Mouse (Mus musculus) heart, postnatal 36 days (tissue): ENCODE measurements around the gene Vim. TPM values are rescaled to one million over a fixed set of nuclear protein-coding genes. Genes with fewer than 3 reads are reported as not detected.
"Not testable (repeated sequence)": the region's sequence is repeated elsewhere in the genome, so short reads cannot be mapped to it uniquely, and the experiment has no call there.

Source experiments
- DNase-seq, 2 experiments: peaks; one replicate each; pipeline ENCODE4 v3.0.0; 2021 to 2022
- intact Hi-C: fragments of 180-260 bp; cut with DNase I; formaldehyde crosslinking; loops from one replicate; pipeline ENCODE4 v1.15.1; 2025
- total RNA-seq, 2 experiments: library from RNA; stranded (reverse); gene quantifications; 2 replicates each; pipeline ENCODE4 v1.2.3; 2021

Gene Vim
- total RNA-seq, 2 experiments from 2014 or later = 352 to 374 TPM

- intact Hi-C loops = no loop called here
- DNase-seq = no peak
Observed at GRCm38 (mm10) chr2:13559729-13560128, 14.0 kb upstream of the Vim start.

- intact Hi-C loops = no loop called here
- DNase-seq = no peak
Observed at GRCm38 (mm10) chr2:13560396-13560795, 13.3 kb upstream of the Vim start.

GRCm38 (mm10) chr2:13570122-13570521 is 3.6 kb upstream of the Vim start:
- intact Hi-C loops = no loop called here
- no peak for DNase-seq

- peak; percentile 27 to 38 for DNase-seq
- intact Hi-C loops = loop anchor here (2.0 kb wide), 1 partner anchor 199 kb away; no protein-coding TSS in a partner anchor
Observed at GRCm38 (mm10) chr2:13572101-13572553, 1.6 kb upstream of the Vim start.

- peak in 1 of 2 experiments; percentile 11 for DNase-seq
- intact Hi-C loops = loop anchor here (2.0 kb wide), 1 partner anchor 200 kb away; no protein-coding TSS in a partner anchor
Observed at GRCm38 (mm10) chr2:13572647-13573407, 900 bp upstream of the Vim start.

GRCm38 (mm10) chr2:13574066-13574800 is 506 bp downstream of the Vim start:
- intact Hi-C loops = loop anchor here (2.0 kb wide), 1 partner anchor 157 kb away; no protein-coding TSS in a partner anchor

GRCm38 (mm10) chr2:13574801-13575150 is 1.0 kb downstream of the Vim start:
- peak; percentile 50 to 67 for DNase-seq
- intact Hi-C loops = loop anchor here (1.0 to 5.0 kb wide), 4 partner anchors 30 to 282 kb away; partner anchors contain the start of gene Trdmt1

More at GRCm38 (mm10) chr2:13574066-13574800, 506 bp downstream of the Vim start:
- peak; percentile 88 to 93 for DNase-seq

GRCm38 (mm10) chr2:13575287-13575801 is 1.6 kb downstream of the Vim start:
- intact Hi-C loops = loop anchor here (1.0 to 5.0 kb wide), 4 partner anchors 31 to 283 kb away; partner anchors contain the start of gene Trdmt1

GRCm38 (mm10) chr2:13575926-13576325 is 2.2 kb downstream of the Vim start:
- DNase-seq = peak; percentile 17 to 27
- intact Hi-C loops = loop anchor here (1.0 to 5.0 kb wide), 4 partner anchors 32 to 284 kb away; partner anchors contain the start of gene Trdmt1

More at GRCm38 (mm10) chr2:13575287-13575801, 1.6 kb downstream of the Vim start:
- DNase-seq = peak; percentile 81 to 85

GRCm38 (mm10) chr2:13577399-13577798 is 3.7 kb downstream of the Vim start:
- intact Hi-C loops = loop anchor here (5.0 kb wide), 2 partner anchors 190 to 285 kb away; no protein-coding TSS in a partner anchor
- no peak for DNase-seq

GRCm38 (mm10) chr2:13578473-13579152 is 4.9 kb downstream of the Vim start:
- intact Hi-C loops = loop anchor here (5.0 kb wide), 2 partner anchors 191 to 286 kb away; no protein-coding TSS in a partner anchor
- DNase-seq = peak; percentile 29 to 46

GRCm38 (mm10) chr2:13579315-13579714 is 5.6 kb downstream of the Vim start:
- intact Hi-C loops = loop anchor here (5.0 kb wide), 2 partner anchors 192 to 287 kb away; no protein-coding TSS in a partner anchor
- DNase-seq = no peak

- intact Hi-C loops = loop anchor here (5.0 kb wide), 2 partner anchors 193 to 288 kb away; no protein-coding TSS in a partner anchor
- peak; percentile 11 to 20 for DNase-seq
Observed at GRCm38 (mm10) chr2:13579991-13580390, 6.3 kb downstream of the Vim start.

- DNase-seq = no peak
- intact Hi-C loops = no loop called here
Observed at GRCm38 (mm10) chr2:13582184-13582583, 8.5 kb downstream of the Vim start.

- intact Hi-C loops, DNase-seq: not testable (repeated sequence)
Observed at GRCm38 (mm10) chr2:13583746-13584145, 10.0 kb downstream of the Vim start.

GRCm38 (mm10) chr2:13593328-13593727 is 19.6 kb downstream of the Vim start:
- no peak for DNase-seq
- intact Hi-C loops = no loop called here

GRCm38 (mm10) chr2:13596965-13597656 is 23.4 kb downstream of the Vim start:
- intact Hi-C loops = loop anchor here (1.0 to 2.0 kb wide), 3 partner anchors 298 to 318 kb away; no protein-coding TSS in a partner anchor
- no peak for DNase-seq

- DNase-seq = no peak
- intact Hi-C loops = no loop called here
Observed at GRCm38 (mm10) chr2:13598166-13598565, 24.4 kb downstream of the Vim start.

- DNase-seq = no peak
- intact Hi-C loops = no loop called here
Observed at GRCm38 (mm10) chr2:13603093-13603492, 29.4 kb downstream of the Vim start.
